Mouse (Mus musculus) liver, embryonic 11.5 days (tissue): Measurements from ENCODE around the gene Fam217a. TPM values are rescaled to one million over a fixed set of nuclear protein-coding genes. Genes with fewer than 3 reads are reported as not detected.
"Not testable (repeated sequence)": the region's sequence is repeated elsewhere in the genome, so short reads cannot be mapped to it uniquely, and the experiment has no call there.

ENCODE experiments used
- ATAC-seq: fragments of 200-750 bp; cut with Nextera tagmentation; replicated peaks from 2 replicates; pipeline ENCODE4 v1.8.0; 2017; ENCODE audit warnings: moderate number of reproducible peaks, mild to moderate bottlenecking, moderate TSS enrichment, moderate library complexity; ENCODE audit not compliant: low FRiP score
- DNase-seq: peaks from one replicate; pipeline ENCODE4 v3.0.0-alpha.2; 2017; ENCODE audit warnings: low spot score
- H3K27ac ChIP-seq: fragments of 300-500 bp; sonication (generic); 2 replicates; pipeline ENCODE4 v1.5.1; 2014; ENCODE audit warnings: mild to moderate bottlenecking, low read depth, low read length, control low read depth
- H3K27me3 ChIP-seq: fragments of 300-500 bp; sonication (generic); replicated peaks from 2 replicates; pipeline ENCODE4 v1.6.1; 2014; ENCODE audit warnings: low read length, mixed read lengths; ENCODE audit not compliant: control insufficient read depth, insufficient read depth
- H3K36me3 ChIP-seq: fragments of 300-500 bp; sonication (generic); 2 replicates; pipeline ENCODE4 v1.6.1; 2014; ENCODE audit warnings: mild to moderate bottlenecking, low read length, moderate library complexity, mixed read lengths; ENCODE audit not compliant: control insufficient read depth, insufficient read depth
- H3K4me1 ChIP-seq: fragments of 300-500 bp; sonication (generic); replicated peaks from 2 replicates; pipeline ENCODE4 v1.6.1; 2014; ENCODE audit warnings: low read length, mixed read lengths; ENCODE audit not compliant: control insufficient read depth, insufficient read depth
- H3K4me2 ChIP-seq: fragments of 300-500 bp; sonication (generic); 2 replicates; pipeline ENCODE4 v1.6.1; 2014; ENCODE audit warnings: mild to moderate bottlenecking, control low read depth, moderate library complexity
- H3K4me3 ChIP-seq: fragments of 300-500 bp; sonication (generic); 2 replicates; pipeline ENCODE4 v1.5.1; 2014; ENCODE audit warnings: low read depth, low read length, control low read depth
- H3K9ac ChIP-seq: fragments of 300-500 bp; sonication (generic); 2 replicates; pipeline ENCODE4 v1.6.1; 2014; ENCODE audit warnings: low read depth, low read length, control low read depth
- H3K9me3 ChIP-seq: fragments of 300-500 bp; sonication (generic); 2 replicates; pipeline ENCODE4 v1.6.1; 2016; ENCODE audit warnings: low read length, inconsistent platforms, mixed read lengths; ENCODE audit not compliant: control insufficient read depth
- WGBS: fragments of 180-500 bp; shearing (Covaris S2); extraction: QIAGEN DNeasy Blood & Tissue Kit; methylation state at CpG from one replicate; pipeline ENCODE4 v1.1.7; 2014; 5-methylcytosine and 5-hydroxymethylcytosine counted together
- polyA plus RNA-seq: library from polyadenylated mRNA; unstranded; fragments of >200 nt; fragmentation: Nextera tagmentation; extraction: Ambion mirVana; gene quantifications from 2 replicates; pipeline ENCODE4 v1.2.1, GENCODE M21; 2014

Gene Fam217a
- polyA plus RNA-seq, 1 experiment from 2014 or later, result 1.1 TPM

- no peaks in the 10 kb centered on the region for H3K27me3 ChIP-seq
- H3K9me3 ChIP-seq, result no peaks in the 10 kb centered on the region
- no peak overlapping the region for H3K9ac ChIP-seq
- peaks cover 60% of the 10 kb centered on the region for H3K36me3 ChIP-seq
- H3K27ac ChIP-seq, result no peak overlapping the region
- DNase-seq (no peak), ATAC-seq (no peak)
- no peaks in the 10 kb centered on the region for H3K4me1 ChIP-seq
- H3K4me3 ChIP-seq, result no peak overlapping the region
- 93% methylated on average over 1 of the region's 1 CpGs for WGBS
- no peak overlapping the region for H3K4me2 ChIP-seq
Measured at GRCm38 (mm10) chr13:34892871-34893270, 31.2 kb downstream of the Fam217a start.

- Histone ChIP-seq H3K27ac (peak overlapping the region; percentile 99), H3K4me1 (peaks cover 8% of the 10 kb centered on the region), H3K27me3 (no peaks in the 10 kb centered on the region), H3K9ac (peak overlapping the region; percentile 99), H3K9me3 (no peaks in the 10 kb centered on the region), H3K36me3 (0 out of 2 replicates have a peak, but pooled peaks cover under 1% of the 10 kb centered on the region), H3K4me3 (peak overlapping the region; percentile 99), H3K4me2 (peak overlapping the region; percentile 77)
- WGBS, result 2% methylated on average over 3 of the region's 3 CpGs
- ATAC-seq, result no peak
- DNase-seq, result no peak
Measured at GRCm38 (mm10) chr13:34876481-34876880, 47.6 kb downstream of the Fam217a start.

- DNase-seq (peak; percentile 75), ATAC-seq (peak; percentile 52)
- no peaks in the 10 kb centered on the region for H3K27me3 ChIP-seq
- H3K4me2 ChIP-seq, result peak overlapping the region; percentile 77
- H3K9me3 ChIP-seq, result no peaks in the 10 kb centered on the region
- peak overlapping the region; percentile 99 for H3K4me3 ChIP-seq
- peak overlapping the region; percentile 99 for H3K27ac ChIP-seq
- no peaks in the 10 kb centered on the region for H3K36me3 ChIP-seq
- H3K4me1 ChIP-seq, result peaks cover 8% of the 10 kb centered on the region
- peak overlapping the region; percentile 99 for H3K9ac ChIP-seq
- 1% methylated on average over 50 of the region's 50 CpGs for WGBS
Measured at GRCm38 (mm10) chr13:34875741-34876445, 48.2 kb downstream of the Fam217a start.

GRCm38 (mm10) chr13:34875166-34875710 lies 48.9 kb downstream of the Fam217a start, which contains the start of gene Prpf4b:
Gene Prpf4b, plus strand, starts transcription at chr13:34875302.
- Histone ChIP-seq H3K27me3 (no peaks in the 10 kb centered on the region), H3K27ac (peak within 1 kb of the TSS; percentile 99), H3K4me1 (peaks cover 8% of the 10 kb centered on the region), H3K4me3 (peak within 1 kb of the TSS; percentile 99), H3K9ac (peak within 1 kb of the TSS; percentile 99), H3K36me3 (no peaks in the 10 kb centered on the region), H3K9me3 (no peaks in the 10 kb centered on the region), H3K4me2 (peak within 1 kb of the TSS; percentile 77)
- DNase-seq (peak; percentile 94), ATAC-seq (peak; percentile 70)
- 1% methylated on average over 40 of the region's 40 CpGs for WGBS

- not testable (repeated sequence) for ATAC-seq, H3K36me3 ChIP-seq, H3K9me3 ChIP-seq, H3K27me3 ChIP-seq, H3K4me1 ChIP-seq, DNase-seq
- H3K9ac ChIP-seq, result peak overlapping the region; percentile 99
- WGBS, result 13% methylated on average over 13 of the region's 13 CpGs
- peak overlapping the region; percentile 77 for H3K4me2 ChIP-seq
- peak overlapping the region; percentile 99 for H3K27ac ChIP-seq
- H3K4me3 ChIP-seq, result peak overlapping the region; percentile 99
Measured at GRCm38 (mm10) chr13:34874736-34875135, 49.4 kb downstream of the Fam217a start.

GRCm38 (mm10) chr13:34873801-34874681 lies 50.1 kb downstream of the Fam217a start:
- peak; percentile 93 for DNase-seq
- Histone ChIP-seq H3K9ac (peak overlapping the region; percentile 59), H3K36me3 (no peaks in the 10 kb centered on the region), H3K27ac (peak overlapping the region; percentile 99), H3K4me3 (peak overlapping the region; percentile 99), H3K4me2 (peak overlapping the region; percentile 77), H3K4me1 (peaks cover 8% of the 10 kb centered on the region), H3K27me3 (no peaks in the 10 kb centered on the region), H3K9me3 (no peaks in the 10 kb centered on the region)
- peak; percentile 91 for ATAC-seq
- WGBS, result 4% methylated on average over 45 of the region's 45 CpGs

- no peaks in the 10 kb centered on the region for H3K4me1 ChIP-seq
- 39% methylated on average over 7 of the region's 7 CpGs for WGBS
- no peak overlapping the region for H3K4me3 ChIP-seq
- H3K4me2 ChIP-seq, result no peak overlapping the region
- DNase-seq (no peak), ATAC-seq (0 out of 2 replicates have a peak, but pooled peaks have one; percentile 39)
- H3K27ac ChIP-seq, result no peak overlapping the region
- no peaks in the 10 kb centered on the region for H3K9me3 ChIP-seq
- H3K27me3 ChIP-seq, result no peaks in the 10 kb centered on the region
- H3K9ac ChIP-seq, result no peak overlapping the region
- H3K36me3 ChIP-seq, result no peaks in the 10 kb centered on the region
Measured at GRCm38 (mm10) chr13:34864420-34865169, 59.5 kb downstream of the Fam217a start.

- ATAC-seq, H3K9ac ChIP-seq, H3K9me3 ChIP-seq, H3K4me2 ChIP-seq, H3K36me3 ChIP-seq, H3K27me3 ChIP-seq, H3K4me1 ChIP-seq, H3K27ac ChIP-seq, H3K4me3 ChIP-seq, DNase-seq: not testable (repeated sequence)
- WGBS, result 40% methylated on average over 7 of the region's 8 CpGs
Measured at GRCm38 (mm10) chr13:34861166-34861565, 62.9 kb downstream of the Fam217a start.
